Mouse (Mus musculus) small intestine, adult 2 months (tissue): ENCODE data around the gene Afap1. TPM values are rescaled to one million over a fixed set of nuclear protein-coding genes. Genes with fewer than 3 reads are reported as not detected.

Experiments
- H3K27ac ChIP-seq: fragments of 200-500 bp; 2 replicates; pipeline ENCODE4 v1.5.1; 2012; ENCODE audit warnings: low read depth, low read length, control low read depth, inconsistent platforms; ENCODE audit not compliant: insufficient read depth
- H3K27me3 ChIP-seq: fragments of 200-500 bp; 2 replicates; pipeline ENCODE4 v1.6.1; 2012; ENCODE audit warnings: mild to moderate bottlenecking, moderate library complexity, low read length, inconsistent platforms; ENCODE audit not compliant: control insufficient read depth, insufficient read depth
- H3K36me3 ChIP-seq: fragments of 200-500 bp; 2 replicates; pipeline ENCODE4 v1.6.1; 2012; ENCODE audit warnings: mild to moderate bottlenecking, low read length, control low read depth, inconsistent platforms; ENCODE audit not compliant: control insufficient read depth, insufficient read depth
- H3K4me1 ChIP-seq: fragments of 200-500 bp; 2 replicates; pipeline ENCODE4 v1.6.1; 2012; ENCODE audit warnings: low read length, inconsistent platforms, mixed read lengths; ENCODE audit not compliant: control insufficient read depth, insufficient read depth, insufficient read length
- H3K4me3 ChIP-seq: fragments of 200-500 bp; 2 replicates; pipeline ENCODE4 v1.5.1; 2012; ENCODE audit warnings: low read depth, mild to moderate bottlenecking, control low read depth, inconsistent platforms, low read length, moderate library complexity
- CTCF ChIP-seq: fragments of 200-500 bp; IDR thresholded peaks from 2 replicates; pipeline ENCODE4 v1.5.1; 2012; ENCODE audit warnings: low read depth, mild to moderate bottlenecking, control low read depth, inconsistent platforms, low read length, moderate library complexity, mixed read lengths; ENCODE audit not compliant: insufficient replicate concordance, insufficient read length; ENCODE audit errors: extremely low read depth
- POLR2A ChIP-seq: fragments of 200-500 bp; IDR thresholded peaks from 2 replicates; pipeline ENCODE4 v1.6.1; 2012; ENCODE audit warnings: low read depth, mild to moderate bottlenecking, control low read depth, inconsistent platforms, low read length, moderate library complexity
- WGBS: fragments of 180-500 bp; shearing (Covaris S2); methylation state at CpG from one replicate; pipeline ENCODE4 v1.1.7; 2018; 5-methylcytosine and 5-hydroxymethylcytosine counted together
- polyA plus RNA-seq: library from polyadenylated mRNA; depleted of rRNA; stranded (reverse); fragments of >200 nt; gene quantifications from 2 replicates; pipeline ENCODE4 v1.2.3, GENCODE M21; 2012

Gene Afap1
- polyA plus RNA-seq, 1 experiment = 3.0 TPM

DNA sequence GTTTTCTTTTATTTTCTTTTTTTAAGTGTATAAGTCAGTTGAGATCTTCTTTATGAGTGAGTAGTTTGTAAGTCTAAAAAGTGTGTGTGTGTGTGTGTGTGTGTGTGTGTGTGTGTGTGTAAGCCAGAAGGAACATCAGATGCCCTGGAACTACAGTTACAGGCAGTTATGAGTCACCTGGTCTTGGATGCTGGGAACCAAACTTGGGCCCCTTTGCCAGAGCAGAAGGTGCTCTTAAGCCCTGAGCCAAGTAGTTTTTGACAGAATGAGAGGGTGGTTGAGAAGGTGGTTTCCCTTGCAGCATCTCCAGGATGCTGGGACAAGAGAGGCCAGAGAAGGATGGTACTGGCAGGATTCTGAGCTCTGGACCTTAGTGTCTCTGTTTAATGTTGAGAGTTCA, 27.4 kb downstream of the Afap1 start:
- Histone ChIP-seq H3K4me1 (peaks cover 8% of the 10 kb centered on the region), H3K4me3 (no peak overlapping the region), H3K27me3 (no peaks in the 10 kb centered on the region), H3K27ac (0 out of 2 replicates have a peak overlapping the region, but pooled peaks have one; percentile 71), H3K36me3 (no peaks in the 10 kb centered on the region)
- TF ChIP-seq POLR2A = no peak
- no peak for TF ChIP-seq CTCF

- no peak for TF ChIP-seq CTCF
- no peak for TF ChIP-seq POLR2A
- H3K36me3 ChIP-seq = no peaks in the 10 kb centered on the region
- 82% methylated on average over 6 of the region's 6 CpGs for WGBS
- peak overlapping the region; percentile 71 for H3K27ac ChIP-seq
- H3K4me3 ChIP-seq = no peak overlapping the region
- peaks cover 8% of the 10 kb centered on the region for H3K4me1 ChIP-seq
- H3K27me3 ChIP-seq = no peaks in the 10 kb centered on the region
Observed at GRCm38 (mm10) chr5:35921141-35921540, 28.0 kb downstream of the Afap1 start.

- no peaks in the 10 kb centered on the region for H3K27me3 ChIP-seq
- WGBS = 53% methylated on average over 10 of the region's 10 CpGs
- H3K4me1 ChIP-seq = peaks cover 8% of the 10 kb centered on the region
- peak overlapping the region; percentile 71 for H3K27ac ChIP-seq
- no peaks in the 10 kb centered on the region for H3K36me3 ChIP-seq
- TF ChIP-seq CTCF = no peak
- no peak for TF ChIP-seq POLR2A
- H3K4me3 ChIP-seq = peak overlapping the region; percentile 21; the same call in 1 of the 2 replicates
Observed at GRCm38 (mm10) chr5:35921595-35922254, 28.6 kb downstream of the Afap1 start.

DNA sequence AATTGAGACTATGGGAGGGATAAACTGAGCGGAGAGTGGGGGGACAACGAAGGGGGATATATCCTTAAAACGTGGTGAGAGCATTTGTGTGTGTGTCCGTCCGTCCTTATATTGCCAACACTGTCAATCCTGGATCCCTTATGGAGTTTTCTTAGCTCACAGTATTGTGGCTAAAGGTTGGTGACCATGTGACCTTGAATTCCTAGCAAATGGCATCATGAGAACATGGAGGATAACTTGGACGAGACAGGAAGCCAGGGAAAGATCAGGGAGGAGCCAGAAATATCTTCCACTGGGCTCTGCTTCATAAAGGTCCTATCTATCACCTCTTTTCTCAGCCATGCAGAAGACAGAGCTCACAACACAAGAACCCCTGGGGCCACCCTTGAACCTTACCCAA, 30.3 kb downstream of the Afap1 start:
- WGBS = 85% methylated on average over 6 of the region's 6 CpGs
- H3K27me3 ChIP-seq = no peaks in the 10 kb centered on the region
- H3K4me1 ChIP-seq = peaks cover 6% of the 10 kb centered on the region
- H3K4me3 ChIP-seq = no peak overlapping the region
- no peaks in the 10 kb centered on the region for H3K36me3 ChIP-seq
- H3K27ac ChIP-seq = no peak overlapping the region
- TF ChIP-seq CTCF (no peak), POLR2A (no peak)

DNA sequence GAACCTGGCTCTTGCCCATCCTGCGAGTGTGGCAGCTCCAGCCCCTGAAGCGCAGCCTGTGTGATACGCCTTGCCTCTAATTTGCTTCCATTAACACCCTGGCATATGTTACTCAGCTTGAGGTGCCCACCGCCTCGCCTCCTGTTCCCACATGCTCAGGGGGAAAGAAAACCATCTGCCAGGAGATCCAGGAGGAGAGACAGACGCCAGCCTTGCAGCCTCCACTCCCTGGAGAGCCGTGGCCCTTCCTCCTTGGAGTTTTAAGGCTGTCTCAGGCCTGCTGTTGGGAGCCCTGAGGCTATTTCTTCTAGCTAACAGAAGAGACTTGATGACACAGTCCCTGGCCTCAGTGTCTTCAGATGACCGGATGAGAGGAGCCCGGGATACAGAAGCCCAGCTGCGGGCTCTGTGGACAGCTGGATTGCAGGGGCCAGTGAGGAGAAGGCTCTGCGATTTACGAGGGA, 32.1 kb downstream of the Afap1 start:
- no peaks in the 10 kb centered on the region for H3K27me3 ChIP-seq
- peak overlapping the region; percentile 2; the same call in 1 of the 2 replicates for H3K27ac ChIP-seq
- no peak for TF ChIP-seq POLR2A
- no peak for TF ChIP-seq CTCF
- no peak overlapping the region for H3K4me3 ChIP-seq
- H3K36me3 ChIP-seq = no peaks in the 10 kb centered on the region
- H3K4me1 ChIP-seq = peaks cover 6% of the 10 kb centered on the region
- 87% methylated on average over 12 of the region's 12 CpGs for WGBS

DNA sequence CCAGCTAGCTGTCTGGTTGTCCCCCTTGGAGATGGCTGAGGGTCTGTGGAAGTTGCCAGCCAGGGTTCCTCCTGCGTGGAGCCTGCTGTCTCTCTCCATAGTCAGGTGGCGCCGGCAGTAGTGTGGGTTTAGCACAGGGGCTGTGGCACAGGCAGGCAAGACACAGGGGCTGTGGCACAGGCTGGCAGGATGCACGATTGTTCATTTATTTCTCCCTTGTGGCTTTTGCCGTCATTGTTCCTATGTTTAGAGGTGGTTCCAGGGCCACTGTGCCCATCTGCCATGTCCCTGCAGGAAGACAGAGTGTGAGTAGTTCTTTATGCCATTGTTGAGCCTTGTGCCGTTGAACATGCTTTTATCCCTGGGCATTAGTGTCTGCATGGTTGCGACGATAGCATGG, 33.4 kb downstream of the Afap1 start:
- 88% methylated on average over 8 of the region's 8 CpGs for WGBS
- TF ChIP-seq POLR2A = no peak
- no peak for TF ChIP-seq CTCF
- H3K27ac ChIP-seq = no peak overlapping the region
- H3K36me3 ChIP-seq = no peaks in the 10 kb centered on the region
- H3K4me3 ChIP-seq = no peak overlapping the region
- no peaks in the 10 kb centered on the region for H3K27me3 ChIP-seq
- H3K4me1 ChIP-seq = peaks cover 2% of the 10 kb centered on the region; the same call in 1 of the 2 replicates

- no peak overlapping the region for H3K4me3 ChIP-seq
- no peaks in the 10 kb centered on the region for H3K36me3 ChIP-seq
- H3K27me3 ChIP-seq = no peaks in the 10 kb centered on the region
- WGBS = 68% methylated on average over 5 of the region's 5 CpGs
- peaks cover 10% of the 10 kb centered on the region for H3K4me1 ChIP-seq
- H3K27ac ChIP-seq = peak overlapping the region; percentile 47; the same call in 1 of the 2 replicates
- TF ChIP-seq POLR2A = no peak
- no peak for TF ChIP-seq CTCF
Observed at GRCm38 (mm10) chr5:35931296-35931695, 38.2 kb downstream of the Afap1 start.
